Mouse (Mus musculus): ENCODE data around the gene Cebpa. TPM values are rescaled to one million over a fixed set of nuclear protein-coding genes. Genes with fewer than 3 reads are reported as not detected.

The Cebpa gene
- total and polyA plus RNA-seq, 2 experiments from 2014 or later, result 0.20 to 3.5 TPM

- no peak overlapping the region for H3K27ac ChIP-seq (ENCODE audit: low read depth)
- ATAC-seq (ENCODE audit: insufficient read depth, low read depth) (no peak), DNase-seq (ENCODE audit: low spot score) (no peak)
- TF ChIP-seq EP300 (IDR thresholded peaks at IDR 0.05; ENCODE audit: low read depth), result no peak
- no peak for TF ChIP-seq CTCF (IDR thresholded peaks at IDR 0.05; ENCODE audit: low read depth)
- no peak overlapping the region for H3K4me2 ChIP-seq (ENCODE audit: low read depth, low read length)
- no peaks in the 10 kb centered on the region for H3K9me3 ChIP-seq (replicated peaks; ENCODE audit: control insufficient read depth, low read length)
- H3K4me3 ChIP-seq (ENCODE audit: low read depth, low read length), result no peak overlapping the region
- no peaks in the 10 kb centered on the region for H3K36me3 ChIP-seq (replicated peaks; ENCODE audit: control insufficient read depth, insufficient read depth, low read length)
- peaks cover 18% of the 10 kb centered on the region for H3K4me1 ChIP-seq (ENCODE audit: control insufficient read depth, insufficient read depth)
- 52% methylated on average over 3 of the region's 3 CpGs for WGBS
- no peak overlapping the region for H3K9ac ChIP-seq (replicated peaks; ENCODE audit: low read depth, low read length)
- H3K27me3 ChIP-seq (ENCODE audit: control insufficient read depth, insufficient read depth, low read length), result peaks cover 50% of the 10 kb centered on the region
Measured at GRCm38 (mm10) chr7:35116524-35116923, 2.6 kb upstream of the Cebpa start.

GRCm38 (mm10) chr7:35117052-35117451 lies 2.0 kb upstream of the Cebpa start:
- Histone ChIP-seq H3K4me3 (ENCODE audit: low read depth, low read length) (no peak overlapping the region), H3K27ac (ENCODE audit: low read depth) (no peak overlapping the region), H3K4me1 (ENCODE audit: control insufficient read depth, insufficient read depth) (peaks cover 18% of the 10 kb centered on the region), H3K4me2 (ENCODE audit: low read depth, low read length) (no peak overlapping the region), H3K27me3 (ENCODE audit: control insufficient read depth, insufficient read depth, low read length) (peaks cover 54% of the 10 kb centered on the region), H3K9ac (replicated peaks; ENCODE audit: low read depth, low read length) (no peak overlapping the region), H3K36me3 (replicated peaks; ENCODE audit: control insufficient read depth, insufficient read depth, low read length) (no peaks in the 10 kb centered on the region), H3K9me3 (replicated peaks; ENCODE audit: control insufficient read depth, low read length) (no peaks in the 10 kb centered on the region)
- TF ChIP-seq EP300 (IDR thresholded peaks at IDR 0.05; ENCODE audit: low read depth) (no peak), CTCF (IDR thresholded peaks at IDR 0.05; ENCODE audit: low read depth) (no peak)
- no peak for DNase-seq (ENCODE audit: low spot score)
- ATAC-seq (ENCODE audit: insufficient read depth, low read depth), result no peak
- WGBS, result 61% methylated on average over 5 of the region's 5 CpGs

GRCm38 (mm10) chr7:35117761-35118098 lies 1.4 kb upstream of the Cebpa start:
- TF ChIP-seq EP300 (IDR thresholded peaks at IDR 0.05; ENCODE audit: low read depth), result no peak
- no peak for TF ChIP-seq CTCF (IDR thresholded peaks at IDR 0.05; ENCODE audit: low read depth)
- peaks cover 18% of the 10 kb centered on the region for H3K4me1 ChIP-seq (ENCODE audit: control insufficient read depth, insufficient read depth)
- 3% methylated on average over 25 of the region's 25 CpGs for WGBS
- peak overlapping the region; percentile 98 for H3K4me2 ChIP-seq (ENCODE audit: low read depth, low read length)
- H3K27ac ChIP-seq (ENCODE audit: low read depth), result 0 out of 2 replicates have a peak overlapping the region, but pooled peaks have one; percentile 53
- DNase-seq (ENCODE audit: low spot score), result no peak
- H3K9ac ChIP-seq (replicated peaks; ENCODE audit: low read depth, low read length), result peak overlapping the region; percentile 48; the same call in 1 of the 2 replicates
- H3K36me3 ChIP-seq (replicated peaks; ENCODE audit: control insufficient read depth, insufficient read depth, low read length), result no peaks in the 10 kb centered on the region
- H3K4me3 ChIP-seq (ENCODE audit: low read depth, low read length), result peak overlapping the region; percentile 59
- ATAC-seq (ENCODE audit: insufficient read depth, low read depth), result no peak
- no peaks in the 10 kb centered on the region for H3K9me3 ChIP-seq (replicated peaks; ENCODE audit: control insufficient read depth, low read length)
- peaks cover 61% of the 10 kb centered on the region for H3K27me3 ChIP-seq (ENCODE audit: control insufficient read depth, insufficient read depth, low read length)

GRCm38 (mm10) chr7:35118099-35118781 lies 853 bp upstream of the Cebpa start:
- Histone ChIP-seq H3K9ac (replicated peaks; ENCODE audit: low read depth, low read length) (peak overlapping the region; percentile 48; the same call in 1 of the 2 replicates), H3K9me3 (replicated peaks; ENCODE audit: control insufficient read depth, low read length) (no peaks in the 10 kb centered on the region), H3K36me3 (replicated peaks; ENCODE audit: control insufficient read depth, insufficient read depth, low read length) (no peaks in the 10 kb centered on the region), H3K27me3 (ENCODE audit: control insufficient read depth, insufficient read depth, low read length) (peaks cover 64% of the 10 kb centered on the region), H3K4me1 (ENCODE audit: control insufficient read depth, insufficient read depth) (peaks cover 18% of the 10 kb centered on the region), H3K4me2 (ENCODE audit: low read depth, low read length) (peak overlapping the region; percentile 98), H3K27ac (ENCODE audit: low read depth) (peak overlapping the region; percentile 53), H3K4me3 (ENCODE audit: low read depth, low read length) (peak overlapping the region; percentile 59)
- peak; percentile 41 for DNase-seq (ENCODE audit: low spot score)
- peak; percentile 76 for ATAC-seq (ENCODE audit: insufficient read depth, low read depth)
- WGBS, result under 1% methylated on average over 40 of the region's 49 CpGs
- TF ChIP-seq EP300 (IDR thresholded peaks at IDR 0.05; ENCODE audit: low read depth) (no peak), CTCF (IDR thresholded peaks at IDR 0.05; ENCODE audit: low read depth) (peak; percentile 15; the same call in 1 of the 2 replicates)

- Histone ChIP-seq H3K4me2 (ENCODE audit: low read depth, low read length) (peak overlapping the region; percentile 98), H3K4me3 (ENCODE audit: low read depth, low read length) (peak overlapping the region; percentile 59), H3K27ac (ENCODE audit: low read depth) (no peak overlapping the region), H3K27me3 (ENCODE audit: control insufficient read depth, insufficient read depth, low read length) (peaks cover 70% of the 10 kb centered on the region), H3K36me3 (replicated peaks; ENCODE audit: control insufficient read depth, insufficient read depth, low read length) (no peaks in the 10 kb centered on the region), H3K4me1 (ENCODE audit: control insufficient read depth, insufficient read depth) (peaks cover 18% of the 10 kb centered on the region), H3K9ac (replicated peaks; ENCODE audit: low read depth, low read length) (peak overlapping the region; percentile 46), H3K9me3 (replicated peaks; ENCODE audit: control insufficient read depth, low read length) (no peaks in the 10 kb centered on the region)
- TF ChIP-seq CTCF (IDR thresholded peaks at IDR 0.05; ENCODE audit: low read depth), result no peak
- TF ChIP-seq EP300 (IDR thresholded peaks at IDR 0.05; ENCODE audit: low read depth), result no peak
- ATAC-seq (ENCODE audit: insufficient read depth, low read depth) (0 out of 2 replicates have a peak, but pooled peaks have one; percentile 6), DNase-seq (ENCODE audit: low spot score) (no peak)
- under 1% methylated on average over 47 of the region's 83 CpGs for WGBS
Measured at GRCm38 (mm10) chr7:35119506-35120145, 533 bp downstream of the Cebpa start.

Measured in heart, postnatal 0 days (tissue).